Mouse (Mus musculus) c-Kit-positive CD71-positive TER-119-positive erythroid progenitor cells, embryonic 14.5 days (primary cell): ENCODE measurements around the gene Kpna6.

ENCODE experiments used
- DNase-seq: peaks from one replicate; pipeline ENCODE4 v3.0.0-alpha.2; 2013; ENCODE audit warnings: low spot score

Kpna6 gene

GRCm38 (mm10) chr4:129617121-129617641 is 55.4 kb downstream of the Kpna6 start:
- no peak for DNase-seq

DNA sequence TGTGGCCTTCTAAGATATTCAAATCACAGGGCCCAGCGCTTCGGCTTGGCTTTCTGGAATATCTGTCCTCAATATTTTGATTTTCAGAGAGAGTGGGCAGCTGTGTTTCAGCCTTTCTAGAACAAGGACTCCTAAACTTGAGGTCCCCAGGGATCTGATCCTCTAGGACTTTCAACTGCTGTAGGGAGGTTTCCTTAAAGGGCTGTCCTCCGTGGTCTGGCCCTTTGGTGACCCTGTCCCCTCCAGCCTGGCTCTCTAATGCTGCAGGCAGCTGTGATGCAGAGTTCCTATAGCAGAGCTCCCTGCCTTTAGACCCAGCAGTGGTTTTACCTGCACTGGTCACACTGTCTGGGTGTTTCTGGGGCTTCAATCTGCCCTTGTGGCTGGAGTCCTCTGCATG is 55.9 kb downstream of the Kpna6 start:
- DNase-seq, result no peak

GRCm38 (mm10) chr4:129615801-129616290 is 56.7 kb downstream of the Kpna6 start:
- DNase-seq, result no peak

DNA sequence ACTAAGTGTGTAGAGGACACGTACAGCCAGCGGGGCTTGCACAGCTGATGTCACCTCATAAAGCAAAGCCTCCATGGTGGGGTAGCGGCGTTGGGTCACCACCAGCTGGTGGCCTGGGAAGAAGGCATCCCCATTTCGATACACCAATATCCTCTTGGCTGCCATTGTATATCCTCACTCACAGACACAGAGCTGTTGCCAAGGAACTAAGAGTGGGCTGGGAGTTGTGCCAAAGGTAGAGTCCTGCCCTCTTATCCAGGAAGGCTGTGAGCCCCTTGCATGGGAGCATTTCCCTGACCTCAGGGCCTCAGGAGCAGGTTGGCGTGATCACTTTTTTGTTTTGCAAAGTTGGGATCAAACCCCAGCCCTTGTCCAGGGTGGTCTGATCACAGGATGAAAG is 58.5 kb downstream of the Kpna6 start, which contains the start of gene Dcdc2b:
Dcdc2b (minus strand) TSS at position 165 of the 400 bp plus-strand sequence.
- no peak for DNase-seq

GRCm38 (mm10) chr4:129610472-129610871 is 62.1 kb downstream of the Kpna6 start:
- DNase-seq, result no peak

DNA sequence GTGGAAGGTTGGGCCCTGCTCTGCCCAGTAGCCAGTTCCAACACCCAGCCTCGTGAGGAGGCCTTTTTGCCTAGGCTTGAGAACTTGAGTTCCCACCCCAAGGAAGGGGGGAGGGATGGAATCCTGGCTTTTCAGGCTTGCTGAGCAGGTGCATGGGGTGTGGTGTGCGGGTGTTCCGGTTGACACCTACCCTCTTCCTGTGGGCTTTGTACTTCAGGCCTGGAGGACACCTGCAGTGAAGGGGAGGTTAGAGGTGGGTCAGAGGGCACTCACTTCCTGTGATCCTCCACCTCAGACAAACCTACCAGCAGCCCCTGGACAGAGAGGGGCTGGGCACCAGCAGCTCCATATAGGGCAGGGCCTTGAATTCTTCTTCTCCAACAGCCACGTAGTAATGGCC is 62.5 kb downstream of the Kpna6 start:
- no peak for DNase-seq

DNA sequence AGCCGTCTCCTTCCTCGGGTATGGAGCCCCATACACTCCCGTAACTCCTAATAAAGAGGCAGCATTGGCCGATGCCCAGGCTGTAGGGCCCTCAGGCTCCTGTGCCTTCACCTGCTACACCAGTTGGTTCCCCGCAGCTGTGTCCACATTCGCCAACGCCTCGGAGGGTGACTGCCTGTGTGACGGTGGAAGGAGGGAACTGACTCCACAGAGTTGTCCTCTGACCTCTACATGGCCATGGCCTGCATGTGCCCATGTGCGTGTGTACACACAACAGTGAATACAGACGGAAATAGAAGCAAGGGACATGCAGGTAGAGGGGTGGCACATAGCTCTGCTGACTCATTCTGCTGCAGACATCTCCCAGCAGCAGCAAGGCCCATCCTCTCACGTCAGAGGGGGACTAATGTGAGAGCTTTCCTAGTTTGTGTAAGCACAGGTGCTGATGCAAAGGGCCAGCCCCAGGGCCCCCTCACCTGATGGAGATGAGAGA is 63.4 kb downstream of the Kpna6 start:
- no peak for DNase-seq

GRCm38 (mm10) chr4:129608426-129609025 is 64.0 kb downstream of the Kpna6 start:
- DNase-seq, result peak; percentile 87

DNA sequence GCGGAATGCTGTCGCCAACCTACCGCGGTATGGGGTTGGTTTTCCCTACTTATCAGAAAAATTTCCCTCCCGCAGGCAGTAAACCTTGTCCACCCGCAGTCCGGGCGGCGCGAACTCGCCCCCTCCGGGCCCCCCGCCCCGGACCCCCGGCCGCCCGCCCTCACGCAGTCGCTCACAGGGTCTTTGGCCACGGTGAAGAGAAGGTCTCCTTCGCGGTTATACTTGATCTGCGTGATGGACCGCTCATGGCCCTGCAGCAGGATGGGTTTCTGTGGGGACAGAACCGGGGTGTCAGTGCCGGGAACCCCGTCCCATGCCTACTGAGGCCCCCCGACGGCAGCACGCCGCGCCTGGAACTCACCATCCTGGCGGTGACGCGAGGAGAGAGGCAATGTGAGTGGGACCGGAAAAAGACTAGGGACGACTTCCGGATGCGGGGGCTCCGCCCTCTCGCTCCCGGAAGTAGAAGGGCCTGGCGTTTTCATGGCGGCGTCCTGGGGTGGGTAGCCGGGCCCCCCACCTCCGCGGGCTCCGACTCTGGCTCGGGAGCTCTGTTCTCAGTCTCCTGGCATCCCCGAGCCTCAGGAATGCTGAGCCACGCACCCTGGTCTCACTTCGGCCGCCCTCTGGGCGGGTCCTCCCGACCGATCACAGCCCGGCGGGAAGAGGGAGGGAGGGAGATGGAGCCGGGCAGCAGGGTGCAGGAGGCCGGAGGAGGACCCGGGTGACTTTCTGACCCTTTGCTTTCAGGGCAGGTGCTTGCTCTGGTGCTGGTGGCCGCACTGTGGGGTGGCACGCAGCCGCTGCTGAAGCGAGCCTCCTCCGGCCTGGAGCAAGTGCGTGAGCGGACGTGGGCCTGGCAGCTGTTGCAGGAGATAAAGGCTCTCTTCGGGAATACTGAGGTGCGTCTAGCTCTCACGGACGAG is 72.1 kb downstream of the Kpna6 start, which contains the start of the genes Eif3i and Tmem234:
Eif3i (minus strand) TSS at position 416 of the 926 bp plus-strand sequence.
Tmem234 (plus strand) TSS at position 436 of the 926 bp plus-strand sequence.
- peak; percentile 79 for DNase-seq
